Mouse (Mus musculus): ENCODE data around the gene Lrrc43.

Gene Lrrc43

GRCm38 (mm10) chr5:123521621-123522020 is 32.5 kb downstream of the Lrrc43 start:
- no peak for DNase-seq

GRCm38 (mm10) chr5:123522166-123522565 is 33.1 kb downstream of the Lrrc43 start:
- DNase-seq, result no peak

GRCm38 (mm10) chr5:123523692-123524392 is 34.7 kb downstream of the Lrrc43 start, which contains the start of gene Diablo:
Gene Diablo (minus strand): TSS chr5:123524176.
- peak; percentile 99 for DNase-seq

GRCm38 (mm10) chr5:123524393-123524750 is 35.3 kb downstream of the Lrrc43 start:
- no peak for DNase-seq

GRCm38 (mm10) chr5:123525281-123525680 is 36.2 kb downstream of the Lrrc43 start, which contains the start of gene Gm49027:
Gene Gm49027 (minus strand): TSS chr5:123525488.
- DNase-seq, result no peak

- no peak for DNase-seq
Measured at GRCm38 (mm10) chr5:123525916-123526495, 36.9 kb downstream of the Lrrc43 start.

- no peak for DNase-seq
Measured at GRCm38 (mm10) chr5:123528641-123529040, 39.5 kb downstream of the Lrrc43 start.

- DNase-seq, result no peak
Measured at GRCm38 (mm10) chr5:123530056-123530455, 41.0 kb downstream of the Lrrc43 start.

- DNase-seq, result no peak
Measured at GRCm38 (mm10) chr5:123533801-123534200, 44.7 kb downstream of the Lrrc43 start.

- no peak for DNase-seq
Measured at GRCm38 (mm10) chr5:123555693-123556092, 66.6 kb downstream of the Lrrc43 start.

- DNase-seq, result no peak
Measured at GRCm38 (mm10) chr5:123556451-123556850, 67.3 kb downstream of the Lrrc43 start.

Measured in thymus, postnatal 36 days (tissue).